Mouse (Mus musculus) adrenal gland, adult (tissue): ENCODE measurements at regions not wholly inside any gene's neighbourhood (a gene's known extent, or its start where the extent isn't known, plus 50 kb on each side); places are given as distances from the start of the nearest gene placed in this dataset.

Experiments used
- DNase-seq, 2 experiments: peaks; one replicate each; pipeline ENCODE4 v3.0.0; 2022 to 2023; ENCODE audit warnings: low spot score in 1 of 2; ENCODE audit not compliant: inconsistent age in 2 of 2

DNA sequence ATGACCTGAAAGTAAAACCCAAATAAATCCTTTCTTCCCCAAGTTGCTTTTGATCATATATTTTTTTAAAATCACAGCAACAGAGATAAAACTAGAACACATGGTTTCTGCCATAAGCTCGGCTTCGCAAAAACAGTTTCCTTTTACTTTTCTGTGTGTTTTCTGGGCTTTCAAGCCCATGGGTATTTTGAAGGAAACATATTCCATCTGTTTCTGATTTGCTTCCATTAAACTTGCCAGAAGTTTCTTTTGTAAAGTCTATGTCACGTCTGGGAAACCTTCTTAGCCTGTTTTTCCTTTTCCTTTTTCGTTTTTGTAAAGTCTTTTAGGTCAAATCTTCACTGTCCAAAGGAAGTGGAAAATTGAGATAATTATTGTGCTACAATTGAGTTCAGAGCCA, 167.2 kb upstream of the Auts2 start:
- no peak for DNase-seq

GRCm38 (mm10) chr5:132707531-132707930, 164.4 kb upstream of the Auts2 start:
- no peak for DNase-seq

- DNase-seq: no peak
Measured at GRCm38 (mm10) chr5:132703455-132704100, 160.4 kb upstream of the Auts2 start.

- DNase-seq: no peak
Measured at GRCm38 (mm10) chr5:132702573-132702972, 159.4 kb upstream of the Auts2 start.

DNA sequence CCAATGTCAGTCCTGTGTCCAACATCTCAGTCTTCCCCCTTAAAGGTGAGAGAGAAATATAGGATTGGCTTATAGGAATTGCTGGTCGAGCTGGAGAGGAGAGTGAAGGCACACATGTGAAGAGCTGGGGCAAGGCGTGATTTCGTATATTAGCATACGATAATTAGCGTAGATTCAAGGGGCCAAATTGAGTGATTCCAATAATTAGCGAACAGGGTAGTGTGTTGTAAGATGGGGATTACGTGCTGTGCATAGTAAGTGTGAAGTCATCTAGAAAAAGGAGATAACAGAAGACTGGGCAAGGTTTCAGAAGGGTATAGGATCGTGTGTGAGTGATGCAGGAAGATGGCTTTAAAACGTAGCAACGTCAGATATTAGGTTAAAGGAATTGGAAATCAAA, 147.6 kb upstream of the Auts2 start:
- DNase-seq: no peak

GRCm38 (mm10) chr5:132675261-132675660, 132.1 kb upstream of the Auts2 start:
- no peak for DNase-seq

- DNase-seq: peak in 1 of 2 experiments; percentile 35
Measured at GRCm38 (mm10) chr5:132673599-132674305, 130.6 kb upstream of the Auts2 start.

- DNase-seq: peak in 1 of 2 experiments; percentile 55
Measured at GRCm38 (mm10) chr5:132671496-132671895, 128.4 kb upstream of the Auts2 start.

- DNase-seq: no peak
Measured at GRCm38 (mm10) chr5:132667316-132667715, 124.2 kb upstream of the Auts2 start.

DNA sequence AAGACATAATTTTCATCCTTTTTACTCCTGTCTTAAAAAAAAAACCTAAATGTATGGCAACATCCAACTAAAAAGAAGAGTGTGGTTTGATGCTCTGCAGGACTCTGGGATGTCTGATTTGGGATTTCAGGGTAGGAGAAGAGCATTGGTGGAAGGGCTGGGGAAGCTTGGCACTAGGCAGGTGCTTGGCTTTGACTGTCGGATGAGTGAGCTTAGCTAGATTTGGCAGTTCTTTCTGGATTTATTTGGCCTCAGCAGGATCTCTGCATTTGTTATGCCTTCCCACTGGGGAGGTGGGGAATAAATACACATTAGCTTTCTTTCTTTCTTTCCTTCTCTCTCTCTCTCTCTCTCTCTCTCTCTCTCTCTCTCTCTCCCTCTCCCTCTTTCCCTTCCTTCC, 118.1 kb upstream of the Auts2 start:
- no peak for DNase-seq

DNA sequence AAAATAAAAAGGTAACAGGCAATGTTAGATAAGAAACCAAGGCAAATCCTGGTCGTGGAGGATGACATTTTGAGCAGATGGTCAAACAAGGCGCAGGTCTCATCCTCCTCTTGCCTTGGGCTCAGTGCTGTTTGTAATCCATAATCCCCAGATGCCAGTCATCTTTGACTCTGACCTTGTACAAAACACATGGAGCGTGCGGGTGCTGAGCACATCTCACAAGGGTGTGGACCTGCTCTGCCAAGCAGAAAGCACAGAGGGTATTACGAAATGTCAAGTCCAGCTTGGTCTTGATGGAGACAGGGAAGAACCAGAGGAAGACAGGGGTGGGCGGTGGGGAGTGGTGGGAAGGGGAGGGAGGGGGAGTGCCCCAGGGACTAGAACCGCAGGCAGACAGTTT, 116.9 kb upstream of the Auts2 start:
- no peak for DNase-seq

GRCm38 (mm10) chr5:132654382-132654781, 111.2 kb upstream of the Auts2 start:
- DNase-seq: no peak

- peak; percentile 20 to 55 for DNase-seq
Measured at GRCm38 (mm10) chr5:132653694-132654300, 110.7 kb upstream of the Auts2 start.

GRCm38 (mm10) chr5:132652201-132652600, 109.1 kb upstream of the Auts2 start:
- DNase-seq: no peak

DNA sequence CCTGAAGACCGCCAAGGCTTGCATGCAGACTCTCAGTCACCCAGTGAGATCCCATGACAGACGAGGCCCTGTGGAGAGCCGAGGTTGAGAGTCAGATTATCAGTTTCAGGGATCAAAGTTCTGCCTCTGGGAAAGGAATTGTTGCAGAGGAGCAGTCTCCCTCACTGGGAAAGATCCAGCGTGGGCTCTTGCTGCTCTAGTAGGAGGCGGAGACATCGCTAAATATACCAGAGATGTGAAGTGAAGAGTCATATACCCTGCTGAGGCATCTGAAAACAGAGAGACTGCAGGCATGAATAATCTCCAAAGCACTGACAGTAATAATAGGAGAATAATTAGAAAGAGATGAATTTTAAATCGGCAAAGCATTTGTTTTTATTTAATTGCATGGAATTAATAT, 106.6 kb upstream of the Auts2 start:
- no peak for DNase-seq

GRCm38 (mm10) chr5:132648751-132649150, 105.6 kb upstream of the Auts2 start:
- DNase-seq: no peak

DNA sequence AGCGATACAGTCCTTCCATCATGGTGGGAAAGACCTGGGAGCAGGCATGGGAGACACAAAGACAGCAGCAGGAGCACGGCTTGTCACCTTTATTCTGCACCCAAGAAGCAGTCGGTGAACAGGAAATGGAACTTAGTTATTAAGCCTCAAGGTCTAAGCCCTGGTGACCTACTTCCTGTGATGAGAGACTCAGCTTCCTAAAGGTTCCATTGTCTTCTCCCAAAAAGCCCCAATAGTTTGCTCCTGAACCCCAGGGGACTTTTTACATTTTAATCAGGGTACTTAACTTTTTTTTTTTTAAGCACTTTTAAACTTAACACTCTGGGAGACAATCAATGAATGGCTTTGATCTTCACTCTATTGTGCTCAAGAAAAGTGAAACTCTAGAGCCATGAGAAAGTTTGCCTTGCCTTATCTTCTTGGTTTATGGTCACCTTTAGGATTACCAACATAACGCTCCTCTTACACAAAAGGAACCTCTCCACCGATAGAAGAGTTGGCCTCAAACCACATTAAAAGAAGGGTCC, 101.6 kb upstream of the Auts2 start:
- no peak for DNase-seq

DNA sequence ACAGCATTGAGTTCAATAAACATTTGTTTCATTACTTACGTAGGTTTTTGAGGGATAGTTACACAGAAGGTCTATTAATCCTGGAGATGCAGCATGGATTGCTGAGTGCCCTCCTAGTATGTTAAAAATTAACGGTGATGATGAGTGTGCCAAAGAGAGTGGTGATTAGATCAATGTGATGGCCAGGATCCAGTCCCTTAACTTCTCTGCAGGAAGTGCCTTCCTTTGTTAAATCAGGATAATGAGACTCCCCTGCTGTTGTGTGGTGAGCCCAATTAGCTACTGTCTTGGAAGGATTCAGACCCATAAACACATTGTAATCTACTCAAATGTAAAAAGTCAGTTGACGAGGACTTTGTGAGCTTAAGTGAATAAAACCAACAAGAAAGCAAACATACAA, 100.1 kb upstream of the Auts2 start:
- DNase-seq: no peak

- DNase-seq: peak; percentile 10 to 55
Measured at GRCm38 (mm10) chr5:132633198-132633884, 90.2 kb upstream of the Auts2 start.

DNA sequence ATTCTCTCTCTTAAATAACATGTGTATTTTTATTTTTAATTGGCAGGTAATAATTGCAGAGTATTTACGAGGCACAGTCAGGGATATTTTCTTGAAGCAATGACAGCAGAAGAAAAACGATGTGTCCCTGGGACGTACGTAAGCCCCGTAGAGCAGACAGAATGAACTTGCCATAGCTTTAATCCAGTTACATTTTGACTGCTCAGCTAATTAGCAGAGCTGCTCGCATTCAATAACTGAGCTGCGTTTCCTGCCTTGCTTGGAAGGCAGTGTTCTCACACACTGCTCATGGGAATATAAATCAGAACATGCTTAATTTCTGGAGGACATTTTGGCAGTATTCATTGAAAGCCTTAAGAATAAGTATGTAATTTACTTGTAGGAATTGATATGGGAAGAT, 78.6 kb upstream of the Auts2 start:
- no peak for DNase-seq

DNA sequence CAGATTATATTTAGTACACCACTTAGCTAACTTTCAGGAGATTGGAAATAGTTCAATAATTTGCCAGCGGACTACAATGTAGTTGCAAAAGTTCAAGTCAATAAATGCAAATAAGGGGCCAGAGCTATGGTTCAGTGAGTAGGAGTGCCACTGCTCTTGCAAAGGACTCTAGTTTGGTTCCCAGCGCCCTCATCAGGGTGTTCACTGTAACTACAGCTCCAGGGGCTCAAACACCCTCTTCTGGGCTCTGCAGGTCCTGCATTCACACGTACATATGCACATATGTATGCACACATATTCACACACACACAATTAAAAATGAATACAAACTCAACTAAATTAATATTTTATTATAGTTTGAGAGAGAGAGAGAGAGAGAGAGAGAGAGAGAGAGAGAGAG, 74.1 kb upstream of the Auts2 start:
- no peak for DNase-seq

GRCm38 (mm10) chr5:132609251-132609650, 66.1 kb upstream of the Auts2 start:
- DNase-seq: no peak
